Mouse (Mus musculus): ENCODE measurements at regions not wholly inside any gene's neighbourhood (a gene's known extent, or its start where the extent isn't known, plus 50 kb on each side); places are given as distances from the start of the nearest gene placed in this dataset.

GRCm38 (mm10) chr12:15717342-15717741 lies 99.4 kb downstream of the Trib2 start:
- no peak for TF ChIP-seq CTCF (IDR thresholded peaks at IDR 0.05; ENCODE audit: extremely low read depth, insufficient read depth, insufficient read length, insufficient replicate concordance)
- TF ChIP-seq POLR2A (IDR thresholded peaks at IDR 0.05; ENCODE audit: low read depth, low read length): no peak
